Mouse (Mus musculus): ENCODE results near the gene Cnga2.

Cnga2 gene

DNA sequence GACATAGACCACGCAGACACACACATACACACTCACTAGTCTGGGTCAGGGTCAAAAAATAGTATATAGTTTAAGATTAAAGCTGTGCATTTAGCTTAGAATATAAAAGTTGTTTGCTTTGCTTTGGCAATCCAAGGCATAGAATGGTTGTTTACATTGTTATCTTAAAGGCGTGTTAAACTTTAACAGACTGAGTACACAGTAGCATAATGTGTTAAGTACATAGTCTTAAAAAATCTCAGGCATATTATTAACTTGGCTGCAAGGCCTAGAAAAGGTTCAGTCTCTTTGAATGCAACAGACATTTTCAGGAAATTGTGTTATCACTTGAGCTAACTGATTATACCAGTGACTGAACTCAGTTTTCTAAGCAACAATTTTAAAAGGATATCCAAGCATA is 56.3 kb downstream of the Cnga2 start:
- DNase-seq (ENCODE audit: low spot score in 2 of 2): no peak

All from left cerebral cortex, adult 9 months (tissue).